Mouse (Mus musculus) stomach, embryonic 15.5 days (tissue): ENCODE data around the gene Rpn2. TPM values are rescaled to one million over a fixed set of nuclear protein-coding genes. Genes with fewer than 3 reads are reported as not detected.
A peak's percentile ranks its signal among the peaks of the same experiment; 100 is the strongest.

Experiments
- ATAC-seq: fragments of 200-750 bp; cut with Nextera tagmentation; 2 replicates; pipeline ENCODE4 v1.8.0; 2017; ENCODE audit warnings: low read depth, moderate number of reproducible peaks, moderate TSS enrichment; ENCODE audit not compliant: insufficient read depth, low FRiP score
- H3K27ac ChIP-seq: fragments of 300-500 bp; sonication (generic); 2 replicates; pipeline ENCODE4 v1.5.1; 2015; ENCODE audit warnings: mild to moderate bottlenecking, inconsistent platforms
- H3K27me3 ChIP-seq: fragments of 300-500 bp; sonication (generic); replicated peaks from 2 replicates; pipeline ENCODE4 v1.6.1; 2015; ENCODE audit warnings: inconsistent platforms
- H3K36me3 ChIP-seq: fragments of 300-500 bp; sonication (generic); 2 replicates; pipeline ENCODE4 v1.6.1; 2015; ENCODE audit warnings: inconsistent platforms
- H3K4me1 ChIP-seq: fragments of 300-500 bp; sonication (generic); 2 replicates; pipeline ENCODE4 v1.6.1; 2015; ENCODE audit warnings: inconsistent platforms
- H3K4me2 ChIP-seq: fragments of 300-500 bp; sonication (generic); 2 replicates; pipeline ENCODE4 v1.6.1; 2015; ENCODE audit warnings: mild to moderate bottlenecking, inconsistent platforms
- H3K4me3 ChIP-seq: fragments of 300-500 bp; sonication (generic); replicated peaks from 2 replicates; pipeline ENCODE4 v1.5.1; 2015; ENCODE audit warnings: inconsistent platforms
- H3K9ac ChIP-seq: fragments of 300-500 bp; sonication (generic); 2 replicates; pipeline ENCODE4 v1.6.1; 2015; ENCODE audit warnings: inconsistent platforms
- H3K9me3 ChIP-seq: fragments of 300-500 bp; sonication (generic); 2 replicates; pipeline ENCODE4 v1.6.1; 2016; ENCODE audit warnings: inconsistent platforms
- WGBS: fragments of 180-500 bp; shearing (Covaris S2); methylation state at CpG from one replicate; pipeline ENCODE4 v1.1.7; 2015; 5-methylcytosine and 5-hydroxymethylcytosine counted together
- polyA plus RNA-seq: library from polyadenylated mRNA; unstranded; fragments of >200 nt; fragmentation: Nextera tagmentation; extraction: Ambion mirVana; gene quantifications from 2 replicates; pipeline ENCODE4 v1.2.1, GENCODE M21; 2015

Rpn2 gene
- polyA plus RNA-seq, 1 experiment from 2014 or later: 308 TPM

- Histone ChIP-seq H3K4me2 (no peak overlapping the region), H3K36me3 (no peaks in the 10 kb centered on the region), H3K27me3 (no peaks in the 10 kb centered on the region), H3K27ac (no peak overlapping the region), H3K4me1 (peaks cover 5% of the 10 kb centered on the region; the same call in 1 of the 2 replicates), H3K9ac (no peak overlapping the region), H3K4me3 (no peak overlapping the region), H3K9me3 (no peaks in the 10 kb centered on the region)
- 78% methylated on average over 3 of the region's 3 CpGs for WGBS
- ATAC-seq: no peak
These were observed 84.2 kb downstream of the Rpn2 start for GRCm38 (mm10) chr2:157363031-157363430.

- H3K4me2 ChIP-seq: peak overlapping the region; percentile 73
- WGBS: 67% methylated on average over 9 of the region's 9 CpGs
These were observed 87.9 kb downstream of the Rpn2 start for GRCm38 (mm10) chr2:157366762-157367161.

GRCm38 (mm10) chr2:157367184-157367893 lies 88.5 kb downstream of the Rpn2 start, which contains the start of gene Manbal:
Manbal (plus strand) TSS chr2:157367594.
- Histone ChIP-seq H3K4me3 (peak within 1 kb of the TSS; percentile 75), H3K4me2 (peak within 1 kb of the TSS; percentile 73), H3K4me1 (peaks cover 11% of the 10 kb centered on the region), H3K9me3 (no peaks in the 10 kb centered on the region), H3K27ac (peak within 1 kb of the TSS; percentile 94), H3K9ac (peak within 1 kb of the TSS; percentile 70), H3K27me3 (no peaks in the 10 kb centered on the region), H3K36me3 (no peaks in the 10 kb centered on the region)
- 4% methylated on average over 42 of the region's 42 CpGs for WGBS
- ATAC-seq: peak; percentile 86

More at GRCm38 (mm10) chr2:157366762-157367161, 87.9 kb downstream of the Rpn2 start:
- Histone ChIP-seq H3K9ac (no peak overlapping the region), H3K36me3 (no peaks in the 10 kb centered on the region), H3K27ac (peak overlapping the region; percentile 94; the same call in 1 of the 2 replicates), H3K4me3 (peak overlapping the region; percentile 75; the same call in 1 of the 2 replicates), H3K27me3 (no peaks in the 10 kb centered on the region), H3K9me3 (no peaks in the 10 kb centered on the region), H3K4me1 (peaks cover 9% of the 10 kb centered on the region)
- ATAC-seq: no peak

- H3K9ac ChIP-seq: peak overlapping the region; percentile 70
- H3K4me2 ChIP-seq: peak overlapping the region; percentile 73
- peaks cover 14% of the 10 kb centered on the region for H3K4me1 ChIP-seq
- under 1% methylated on average over 13 of the region's 13 CpGs for WGBS
- H3K27ac ChIP-seq: peak overlapping the region; percentile 94
- H3K27me3 ChIP-seq: no peaks in the 10 kb centered on the region
- peak overlapping the region; percentile 75 for H3K4me3 ChIP-seq
- 0 out of 2 replicates have a peak, but pooled peaks have one; percentile 39 for ATAC-seq
- no peaks in the 10 kb centered on the region for H3K9me3 ChIP-seq
- H3K36me3 ChIP-seq: no peaks in the 10 kb centered on the region
These were observed 89.2 kb downstream of the Rpn2 start for GRCm38 (mm10) chr2:157367991-157368390.

GRCm38 (mm10) chr2:157371696-157372095 lies 92.9 kb downstream of the Rpn2 start:
- 60% methylated on average over 6 of the region's 6 CpGs for WGBS
- H3K27ac ChIP-seq: peak overlapping the region; percentile 1; the same call in 1 of the 2 replicates
- H3K4me1 ChIP-seq: peaks cover 22% of the 10 kb centered on the region

GRCm38 (mm10) chr2:157373681-157374080 lies 94.9 kb downstream of the Rpn2 start:
- Histone ChIP-seq H3K4me2 (no peak overlapping the region), H3K4me3 (no peak overlapping the region), H3K36me3 (no peaks in the 10 kb centered on the region), H3K9me3 (no peaks in the 10 kb centered on the region), H3K27me3 (no peaks in the 10 kb centered on the region), H3K4me1 (peaks cover 17% of the 10 kb centered on the region; the same call in 1 of the 2 replicates), H3K27ac (peak overlapping the region; percentile 18; the same call in 1 of the 2 replicates), H3K9ac (no peak overlapping the region)
- WGBS: 77% methylated on average over 3 of the region's 3 CpGs
- no peak for ATAC-seq

More at GRCm38 (mm10) chr2:157371696-157372095, 92.9 kb downstream of the Rpn2 start:
- H3K9ac ChIP-seq: no peak overlapping the region
- no peak overlapping the region for H3K4me3 ChIP-seq
- no peaks in the 10 kb centered on the region for H3K27me3 ChIP-seq
- ATAC-seq: 0 out of 2 replicates have a peak, but pooled peaks have one; percentile 28
- no peak overlapping the region for H3K4me2 ChIP-seq
- H3K9me3 ChIP-seq: no peaks in the 10 kb centered on the region
- no peaks in the 10 kb centered on the region for H3K36me3 ChIP-seq

- ATAC-seq: no peak
- H3K27ac ChIP-seq: no peak overlapping the region; the same call in 1 of the 2 replicates
- H3K4me1 ChIP-seq: peaks cover 15% of the 10 kb centered on the region; the same call in 1 of the 2 replicates
- H3K27me3 ChIP-seq: no peaks in the 10 kb centered on the region
- H3K4me3 ChIP-seq: no peak overlapping the region
- no peaks in the 10 kb centered on the region for H3K36me3 ChIP-seq
- WGBS: 57% methylated on average over 8 of the region's 8 CpGs
- no peak overlapping the region for H3K9ac ChIP-seq
- H3K4me2 ChIP-seq: no peak overlapping the region
- no peaks in the 10 kb centered on the region for H3K9me3 ChIP-seq
These were observed 96.2 kb downstream of the Rpn2 start for GRCm38 (mm10) chr2:157375051-157375450.

Other genes starting within 250 kb of the Rpn2 start
- 3.6 and 4.2 TPM in 2 replicates for gene Soga1, start 199.8 kb upstream of the Rpn2 start, polyA plus RNA-seq
- not detected in 2 replicates for gene Tldc2, start 192.0 kb upstream of the Rpn2 start, polyA plus RNA-seq
- gene Samhd1, start 143.8 kb upstream of the Rpn2 start, polyA plus RNA-seq: 27.1 and 28.9 TPM in 2 replicates
- 22.3 and 26.6 TPM in 2 replicates for gene Rbl1, start 74.5 kb upstream of the Rpn2 start, polyA plus RNA-seq
- gene Mroh8, start 532 bp downstream of the Rpn2 start, polyA plus RNA-seq: 0.63 and 0.76 TPM in 2 replicates
- 0.49 TPM in 1 of 2 replicates, not detected in the other for gene Ghrh, start 68.5 kb downstream of the Rpn2 start, polyA plus RNA-seq
- 68.3 and 78.5 TPM in 2 replicates for gene Manbal, start 88.6 kb downstream of the Rpn2 start, polyA plus RNA-seq
- 18.2 and 18.4 TPM in 2 replicates for gene Src, start 139.4 kb downstream of the Rpn2 start, polyA plus RNA-seq